Mouse (Mus musculus): ENCODE measurements around the gene Slc25a1. TPM values are rescaled to one million over a fixed set of nuclear protein-coding genes. Genes with fewer than 3 reads are reported as not detected.

Gene Slc25a1
- polyA plus RNA-seq, 1 experiment from 2014 or later: 118 TPM

DNA sequence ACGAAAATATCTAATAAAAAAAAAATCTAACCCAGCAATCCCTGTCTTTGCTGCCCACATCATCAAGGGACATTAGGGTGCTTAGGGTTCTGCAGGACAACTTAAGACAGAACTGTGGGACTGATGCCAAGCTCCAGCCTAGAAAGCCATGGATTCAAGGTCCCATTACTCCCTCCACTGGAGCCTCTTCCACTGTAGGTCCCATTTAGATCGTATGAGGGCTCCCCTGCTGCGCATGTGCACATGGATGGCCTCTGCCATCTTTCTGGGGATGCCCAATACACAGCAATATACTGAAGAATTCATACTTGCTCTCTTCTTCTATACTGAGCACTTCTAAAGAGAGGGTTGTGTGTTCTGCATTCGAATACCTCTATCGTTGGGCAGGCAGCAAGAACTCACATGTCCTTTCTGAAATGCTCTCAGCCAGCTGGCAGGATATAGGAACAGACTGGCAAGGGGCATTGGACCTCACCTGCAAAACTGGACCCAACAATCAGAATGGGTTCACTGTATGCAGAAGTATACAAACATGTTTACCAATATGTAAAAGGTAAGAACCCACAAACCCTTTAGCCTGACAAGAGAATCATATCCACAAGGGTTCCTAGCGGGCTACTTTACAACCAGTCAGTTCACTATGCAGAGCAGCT, 38.2 kb downstream of the Slc25a1 start:
- Histone ChIP-seq H3K27me3 (ENCODE audit: control insufficient read depth, insufficient read depth, low read length) (no peaks in the 10 kb centered on the region), H3K27ac (ENCODE audit: low read depth, low read length) (no peak overlapping the region), H3K4me2 (replicated peaks; ENCODE audit: low read depth, low read length) (peak overlapping the region; percentile 80), H3K4me1 (replicated peaks; ENCODE audit: control insufficient read depth, insufficient read depth, low read length) (peaks cover 14% of the 10 kb centered on the region; the same call in 1 of the 2 replicates), H3K36me3 (ENCODE audit: control insufficient read depth, insufficient read depth, low read length) (no peaks in the 10 kb centered on the region), H3K9ac (ENCODE audit: low read depth, low read length) (peak overlapping the region; percentile 99; the same call in 1 of the 2 replicates), H3K4me3 (ENCODE audit: low read depth, low read length) (peak overlapping the region; percentile 98; the same call in 1 of the 2 replicates), H3K9me3 (ENCODE audit: control insufficient read depth, low read length) (no peaks in the 10 kb centered on the region)
- ATAC-seq (ENCODE audit: low FRiP score): no peak
- 88% methylated on average over 6 of the region's 6 CpGs for WGBS
- no peak for DNase-seq (ENCODE audit: low spot score)

DNA sequence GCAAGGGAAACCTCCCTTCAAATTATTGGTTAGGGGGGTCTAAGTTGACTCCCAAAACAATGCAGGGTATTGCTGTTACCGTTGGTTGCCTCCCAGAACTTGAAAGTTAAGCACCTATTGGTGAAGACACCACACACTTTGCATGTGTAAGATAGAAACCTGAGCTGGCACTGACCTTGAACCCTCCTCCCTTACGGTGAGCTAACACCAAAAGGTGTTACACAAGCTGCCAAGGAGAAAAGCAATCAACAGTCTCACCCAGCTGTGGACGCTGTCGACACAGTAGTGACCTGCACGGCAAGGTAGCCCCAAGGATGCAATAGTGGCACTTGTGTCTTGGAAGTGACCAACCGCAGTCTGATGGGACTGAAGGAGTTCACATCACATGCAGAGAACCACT, 43.9 kb downstream of the Slc25a1 start:
- no peak overlapping the region for H3K4me2 ChIP-seq (replicated peaks; ENCODE audit: low read depth, low read length)
- ATAC-seq (ENCODE audit: low FRiP score) (no peak), DNase-seq (ENCODE audit: low spot score) (no peak)
- no peak overlapping the region for H3K4me3 ChIP-seq (ENCODE audit: low read depth, low read length)
- H3K36me3 ChIP-seq (ENCODE audit: control insufficient read depth, insufficient read depth, low read length): no peaks in the 10 kb centered on the region
- H3K4me1 ChIP-seq (replicated peaks; ENCODE audit: control insufficient read depth, insufficient read depth, low read length): no peaks in the 10 kb centered on the region
- H3K27me3 ChIP-seq (ENCODE audit: control insufficient read depth, insufficient read depth, low read length): no peaks in the 10 kb centered on the region
- H3K9ac ChIP-seq (ENCODE audit: low read depth, low read length): no peak overlapping the region
- H3K27ac ChIP-seq (ENCODE audit: low read depth, low read length): no peak overlapping the region
- no peaks in the 10 kb centered on the region for H3K9me3 ChIP-seq (ENCODE audit: control insufficient read depth, low read length)
- WGBS: 86% methylated on average over 6 of the region's 6 CpGs

DNA sequence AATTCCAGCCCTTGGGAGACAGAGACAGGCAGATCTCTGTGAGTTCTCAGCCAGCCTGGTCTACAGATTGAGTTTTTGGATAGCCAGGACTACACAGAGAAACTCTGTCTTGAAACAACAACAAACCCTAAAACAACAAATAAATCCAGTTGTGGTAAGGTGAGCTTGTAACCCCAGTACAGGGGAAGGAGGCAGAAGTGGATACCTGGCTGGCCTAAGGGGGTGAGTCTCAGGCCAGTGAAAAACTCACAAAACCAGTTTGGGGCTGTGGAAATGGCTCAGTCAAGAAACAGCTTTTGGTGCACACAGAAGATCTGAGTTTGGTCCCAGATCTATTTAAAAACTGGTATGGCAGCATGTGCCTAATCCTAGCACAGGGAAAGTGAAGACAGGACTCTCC, 45.8 kb downstream of the Slc25a1 start:
- Histone ChIP-seq H3K4me1 (replicated peaks; ENCODE audit: control insufficient read depth, insufficient read depth, low read length) (no peaks in the 10 kb centered on the region), H3K36me3 (ENCODE audit: control insufficient read depth, insufficient read depth, low read length) (0 out of 2 replicates have a peak, but pooled peaks cover 2% of the 10 kb centered on the region), H3K9ac (ENCODE audit: low read depth, low read length) (no peak overlapping the region), H3K4me2 (replicated peaks; ENCODE audit: low read depth, low read length) (no peak overlapping the region), H3K27ac (ENCODE audit: low read depth, low read length) (no peak overlapping the region), H3K4me3 (ENCODE audit: low read depth, low read length) (no peak overlapping the region), H3K9me3 (ENCODE audit: control insufficient read depth, low read length) (no peaks in the 10 kb centered on the region), H3K27me3 (ENCODE audit: control insufficient read depth, insufficient read depth, low read length) (no peaks in the 10 kb centered on the region)
- DNase-seq (ENCODE audit: low spot score) (no peak), ATAC-seq (ENCODE audit: low FRiP score) (no peak)

DNA sequence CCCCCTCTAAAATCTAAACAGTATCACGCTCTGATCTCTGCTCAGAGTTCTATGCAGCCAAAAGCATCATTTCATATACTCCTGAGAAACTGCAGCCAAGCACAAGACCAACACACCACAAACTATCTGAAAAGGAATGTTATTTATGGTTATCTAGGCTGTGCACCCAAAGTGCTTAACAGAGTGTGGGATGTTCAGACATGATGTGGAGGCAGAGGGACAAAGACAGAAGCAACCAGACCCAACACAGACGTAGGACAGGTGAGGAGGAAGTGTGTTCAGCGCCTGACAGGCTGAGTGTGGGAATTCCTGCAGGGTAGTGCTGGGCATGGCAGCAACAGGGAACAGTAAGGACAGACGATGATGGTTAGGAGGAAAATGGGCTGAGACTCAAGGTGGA, 48.4 kb downstream of the Slc25a1 start:
- 0 out of 2 replicates have a peak, but pooled peaks cover 4% of the 10 kb centered on the region for H3K36me3 ChIP-seq (ENCODE audit: control insufficient read depth, insufficient read depth, low read length)

DNA sequence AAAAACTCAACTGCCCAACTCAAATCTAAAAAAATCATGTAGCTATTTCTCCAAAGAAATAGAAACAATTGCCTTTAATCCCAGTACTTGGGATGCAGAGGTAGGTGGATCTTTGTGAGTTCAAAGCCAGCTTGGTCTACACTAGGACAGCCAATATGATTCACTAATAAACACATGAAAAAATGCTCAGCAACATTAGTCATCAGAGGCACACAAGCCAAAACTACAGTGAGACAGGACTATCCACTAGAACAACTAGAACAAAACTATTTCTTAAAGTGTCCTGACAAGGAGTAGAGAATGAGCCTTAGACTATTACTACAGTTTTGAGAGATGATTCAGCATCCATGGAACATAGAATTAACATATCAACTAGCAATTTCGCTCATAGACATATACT, 51.9 kb downstream of the Slc25a1 start:
- Histone ChIP-seq H3K9ac (ENCODE audit: low read depth, low read length) (no peak overlapping the region), H3K27ac (ENCODE audit: low read depth, low read length) (no peak overlapping the region), H3K9me3 (ENCODE audit: control insufficient read depth, low read length) (no peaks in the 10 kb centered on the region), H3K36me3 (ENCODE audit: control insufficient read depth, insufficient read depth, low read length) (peaks cover 6% of the 10 kb centered on the region), H3K4me2 (replicated peaks; ENCODE audit: low read depth, low read length) (no peak overlapping the region), H3K4me3 (ENCODE audit: low read depth, low read length) (no peak overlapping the region), H3K27me3 (ENCODE audit: control insufficient read depth, insufficient read depth, low read length) (no peaks in the 10 kb centered on the region), H3K4me1 (replicated peaks; ENCODE audit: control insufficient read depth, insufficient read depth, low read length) (no peaks in the 10 kb centered on the region)
- WGBS: 93% methylated on average over 1 of the region's 1 CpGs
- DNase-seq (ENCODE audit: low spot score) (no peak), ATAC-seq (ENCODE audit: low FRiP score) (no peak)

More for the DNA sequence above, 48.4 kb downstream of the Slc25a1 start:
- Histone ChIP-seq H3K9me3 (ENCODE audit: control insufficient read depth, low read length) (no peaks in the 10 kb centered on the region), H3K9ac (ENCODE audit: low read depth, low read length) (no peak overlapping the region), H3K27ac (ENCODE audit: low read depth, low read length) (no peak overlapping the region), H3K4me3 (ENCODE audit: low read depth, low read length) (no peak overlapping the region), H3K27me3 (ENCODE audit: control insufficient read depth, insufficient read depth, low read length) (no peaks in the 10 kb centered on the region), H3K4me1 (replicated peaks; ENCODE audit: control insufficient read depth, insufficient read depth, low read length) (no peaks in the 10 kb centered on the region), H3K4me2 (replicated peaks; ENCODE audit: low read depth, low read length) (no peak overlapping the region)
- 94% methylated on average over 4 of the region's 4 CpGs for WGBS
- no peak for ATAC-seq (ENCODE audit: low FRiP score)
- DNase-seq (ENCODE audit: low spot score): no peak

Other genes starting within 250 kb of the Slc25a1 start
- gene Med15, start 195.3 kb downstream of the Slc25a1 start, polyA plus RNA-seq (2014; fragmentation: Nextera tagmentation; extraction: Ambion mirVana): 34.2 and 42.8 TPM in 2 replicates
- 44.8 and 45.0 TPM in 2 replicates for gene Klhl22, start 168.6 kb downstream of the Slc25a1 start, polyA plus RNA-seq (2014; fragmentation: Nextera tagmentation; extraction: Ambion mirVana)
- 6.4 and 7.2 TPM in 2 replicates for gene Scarf2, start 130.9 kb downstream of the Slc25a1 start, polyA plus RNA-seq (2014; fragmentation: Nextera tagmentation; extraction: Ambion mirVana)
- 0.20 and 0.49 TPM in 2 replicates for gene B830017H08Rik, start 95.1 kb downstream of the Slc25a1 start, polyA plus RNA-seq (2014; fragmentation: Nextera tagmentation; extraction: Ambion mirVana)
- 1.8 and 2.9 TPM in 2 replicates for gene Car15, start 89.9 kb downstream of the Slc25a1 start, polyA plus RNA-seq (2014; fragmentation: Nextera tagmentation; extraction: Ambion mirVana)
- 0.15 and 0.29 TPM in 2 replicates for gene Gm20518, start 36.5 kb downstream of the Slc25a1 start, polyA plus RNA-seq (2014; fragmentation: Nextera tagmentation; extraction: Ambion mirVana)
- gene Tssk1, start 34.0 kb downstream of the Slc25a1 start, polyA plus RNA-seq (2014; fragmentation: Nextera tagmentation; extraction: Ambion mirVana): 0.04 and 0.11 TPM in 2 replicates
- gene Dgcr2, start 29.7 kb downstream of the Slc25a1 start, polyA plus RNA-seq (2014; fragmentation: Nextera tagmentation; extraction: Ambion mirVana): 72.9 and 75.7 TPM in 2 replicates
- gene Tssk2, start 29.6 kb downstream of the Slc25a1 start, polyA plus RNA-seq (2014; fragmentation: Nextera tagmentation; extraction: Ambion mirVana): not detected in 2 replicates
- gene Ess2, start 16.9 kb downstream of the Slc25a1 start, polyA plus RNA-seq (2014; fragmentation: Nextera tagmentation; extraction: Ambion mirVana): 38.3 and 40.5 TPM in 2 replicates
- gene Gsc2, start 13.2 kb downstream of the Slc25a1 start, polyA plus RNA-seq (2014; fragmentation: Nextera tagmentation; extraction: Ambion mirVana): 0.17 TPM in 1 of 2 replicates, not detected in the other
- not detected in 2 replicates for gene Vpreb2, start 52.2 kb upstream of the Slc25a1 start, polyA plus RNA-seq (2014; fragmentation: Nextera tagmentation; extraction: Ambion mirVana)
- 128 and 130 TPM in 2 replicates for gene Dgcr6, start 124.6 kb upstream of the Slc25a1 start, polyA plus RNA-seq (2014; fragmentation: Nextera tagmentation; extraction: Ambion mirVana)
- gene Prodh, start 162.0 kb upstream of the Slc25a1 start, polyA plus RNA-seq (2014; fragmentation: Nextera tagmentation; extraction: Ambion mirVana): 7.8 and 8.3 TPM in 2 replicates
- 3.3 and 3.4 TPM in 2 replicates for gene Rtn4r, start 199.4 kb upstream of the Slc25a1 start, polyA plus RNA-seq (2014; fragmentation: Nextera tagmentation; extraction: Ambion mirVana)